Mouse (Mus musculus) neutrophil, adult 83 days (primary cell): ENCODE measurements around the gene Etfa. TPM values are rescaled to one million over a fixed set of nuclear protein-coding genes. Genes with fewer than 3 reads are reported as not detected.

Source experiments
- total RNA-seq, 2 experiments: library from RNA; stranded (reverse); gene quantifications; one replicate each; pipeline ENCODE4 v1.2.4; 2023

The Etfa gene
- total RNA-seq, result 10 to 100 TPM; 40.1 to 41.9 TPM

DNA sequence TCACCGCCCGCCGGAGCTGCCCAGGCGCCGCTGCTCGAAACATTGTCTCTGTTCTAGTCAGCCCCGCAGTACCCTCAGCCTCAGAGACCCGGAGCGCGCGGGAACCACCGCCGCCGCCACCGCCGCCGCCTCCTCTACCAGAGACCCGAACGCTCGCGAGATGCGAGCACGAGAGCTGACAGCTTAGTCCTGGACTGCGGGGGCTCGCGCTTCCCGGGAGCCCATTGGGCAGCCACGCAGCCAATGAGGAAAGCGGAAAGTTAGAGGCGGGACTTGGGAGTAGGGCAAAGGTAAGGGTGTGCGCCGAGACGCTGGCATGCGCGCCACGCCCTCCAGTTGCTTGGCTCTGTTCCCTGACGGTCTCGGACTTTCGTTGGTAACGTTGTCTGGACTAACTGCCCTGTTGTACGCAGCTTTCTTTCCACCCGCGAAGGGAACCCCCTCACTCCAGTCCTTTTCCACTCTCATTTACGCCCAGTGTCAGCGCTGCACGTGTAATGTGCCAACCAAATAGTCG lies at the start of gene Etfa:
Gene Etfa, minus strand, starts transcription at position 217 of the 517 bp plus-strand sequence.

GRCm38 (mm10) chr9:55538377-55538776 lies 26.3 kb upstream of the Etfa start, which contains the start of gene Isl2:
TSS of gene Isl2 (plus strand) at chr9:55538672.

Other genes starting within 250 kb of the Etfa start
- gene Nrg4, start 185.4 kb downstream of the Etfa start, total RNA-seq, result 10 to 100 TPM; 13.8 to 15.2 TPM
- gene Tmem266, start 185.3 kb downstream of the Etfa start, total RNA-seq, result not detected
- gene Isl2, start 26.4 kb upstream of the Etfa start, total RNA-seq, result not detected